Mouse (Mus musculus) embryonic stem cell, embryonic (primary cell): ENCODE measurements around the gene Chd6.

ENCODE experiments used
- CTCF ChIA-PET, 4 experiments: fragments of 300-600 bp in 2 of 4; fragments of 350-600 bp in 2 of 4; sonication (Branson Sonifier 250); formaldehyde crosslinking; loops; one replicate each; lab custom pipeline; 2022; ENCODE audit warnings: inconsistent platforms in 2 of 4; lab: Charles Lee
- POLR2A ChIA-PET, 4 experiments: fragments of 300-600 bp in 2 of 4; fragments of 350-600 bp in 2 of 4; sonication (Branson Sonifier 250); formaldehyde crosslinking; loops; one replicate each; lab custom pipeline; 2022; ENCODE audit warnings: antibody characterized with exemption in 4 of 4, inconsistent platforms in 1 of 4; lab: Charles Lee

Chd6 gene

GRCm38 (mm10) chr2:160918930-160919215 is 190.0 kb downstream of the Chd6 start:
- CTCF ChIA-PET, result interaction anchor here in 1 of 4 experiments (0.5 kb wide), 1 partner anchor 249 kb away, joined by 3 read pairs; no protein-coding TSS in a partner anchor

DNA sequence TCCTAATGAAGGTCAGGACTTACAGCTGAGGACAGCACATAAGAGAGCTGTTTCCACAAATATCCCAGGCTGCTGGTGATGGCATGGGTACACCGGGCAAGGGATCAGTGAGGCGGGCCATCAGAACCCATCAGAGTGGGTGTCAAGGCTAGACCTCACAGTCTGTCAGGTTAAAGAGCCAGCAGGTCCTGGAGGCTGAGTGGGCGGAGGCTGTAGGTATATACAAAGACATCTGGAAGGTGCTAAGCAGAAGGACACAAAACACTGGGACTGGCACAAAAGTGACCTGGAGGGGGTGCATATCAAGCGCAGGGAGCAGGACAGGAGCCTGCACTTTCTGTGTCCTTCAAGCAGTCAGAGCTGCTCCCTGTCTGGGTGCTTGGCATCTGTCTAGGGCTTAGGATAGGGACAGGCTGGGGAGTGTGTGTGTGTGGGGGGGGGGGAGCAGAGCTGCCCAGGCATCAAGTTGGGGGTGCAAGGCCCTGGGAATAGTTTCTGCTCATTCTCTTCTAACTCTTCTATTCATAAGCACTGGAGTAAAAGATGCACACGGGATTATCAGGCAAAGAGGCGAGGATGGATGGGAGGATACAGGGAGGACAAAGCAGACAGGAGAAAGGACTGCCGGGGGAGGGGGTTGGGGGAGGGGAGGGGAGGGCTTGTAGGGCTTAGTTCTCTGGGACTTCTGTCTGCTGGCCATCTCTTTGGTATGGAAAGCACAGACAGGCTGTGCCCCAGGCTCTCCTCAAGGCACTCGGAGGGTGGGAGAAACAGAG is 190.5 kb downstream of the Chd6 start:
- CTCF ChIA-PET, result interaction anchor here in 1 of 4 experiments (0.5 kb wide), 1 partner anchor 250 kb away, joined by 3 read pairs; no protein-coding TSS in a partner anchor
- POLR2A ChIA-PET, result interaction anchor here in 1 of 4 experiments (0.5 to 0.6 kb wide), 3 partner anchors 23 to 309 kb away, joined by 3 to 9 read pairs (median 5); no protein-coding TSS in a partner anchor

More at GRCm38 (mm10) chr2:160918930-160919215, 190.0 kb downstream of the Chd6 start:
- POLR2A ChIA-PET, result interaction anchor here in 1 of 4 experiments (0.5 to 0.6 kb wide), 2 partner anchors 32 to 310 kb away, joined by 5 to 9 read pairs; no protein-coding TSS in a partner anchor

GRCm38 (mm10) chr2:160917313-160917712 is 191.6 kb downstream of the Chd6 start:
- ChIA-PET POLR2A (interaction anchor here in 2 of 4 experiments (1.2 to 1.6 kb wide), 2 partner anchors 11 to 13 kb away, joined by 3 read pairs; no protein-coding TSS in a partner anchor), CTCF (interaction anchor here in 1 of 4 experiments (0.5 kb wide), 1 partner anchor 17 kb away, joined by 4 read pairs; no protein-coding TSS in a partner anchor)

DNA sequence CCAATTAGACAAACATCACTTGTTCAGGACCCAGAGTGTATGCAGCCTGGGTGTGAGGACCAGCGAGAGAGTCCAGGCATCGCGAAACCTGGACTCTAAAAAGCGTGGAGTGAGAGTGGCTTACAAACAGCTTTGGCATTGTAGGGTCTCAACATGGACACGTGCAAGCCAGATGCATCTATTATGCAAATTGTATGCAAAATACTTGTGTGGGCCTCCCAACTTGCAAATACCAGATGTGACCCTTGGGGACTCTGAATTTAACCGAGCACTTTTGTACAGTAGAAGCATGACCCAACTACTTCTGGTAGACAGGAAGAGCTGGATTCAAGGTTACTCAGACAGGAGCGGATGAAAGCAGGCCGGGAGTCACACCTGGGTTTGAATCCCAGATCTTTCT is 192.2 kb downstream of the Chd6 start:
- ChIA-PET POLR2A (interaction anchor here in 2 of 4 experiments (1.2 to 1.6 kb wide), 2 partner anchors 10 to 12 kb away, joined by 3 read pairs; no protein-coding TSS in a partner anchor), CTCF (interaction anchor here in 2 of 4 experiments (0.5 to 0.6 kb wide), 2 partner anchors 18 to 259 kb away, joined by 4 read pairs; no protein-coding TSS in a partner anchor)

- ChIA-PET POLR2A (interaction anchor here in 2 of 4 experiments (1.2 to 1.6 kb wide), 2 partner anchors 10 to 11 kb away, joined by 3 read pairs; no protein-coding TSS in a partner anchor), CTCF (interaction anchor here in 2 of 4 experiments (0.6 kb wide), 2 partner anchors 18 to 258 kb away, joined by 3 to 4 read pairs; no protein-coding TSS in a partner anchor)
These were observed 192.9 kb downstream of the Chd6 start for GRCm38 (mm10) chr2:160915821-160916610.

- CTCF ChIA-PET, result no interaction called here
These were observed 194.2 kb downstream of the Chd6 start for GRCm38 (mm10) chr2:160914656-160915055.

GRCm38 (mm10) chr2:160912231-160912671 is 196.6 kb downstream of the Chd6 start, which contains the start of gene Emilin3:
Gene Emilin3 (minus strand): TSS chr2:160912328.
- POLR2A ChIA-PET, result interaction anchor here in 2 of 4 experiments (1.0 to 1.4 kb wide), 4 partner anchors 9 to 24 kb away, joined by 3 to 4 read pairs (median 3); no protein-coding TSS in a partner anchor

More at GRCm38 (mm10) chr2:160914656-160915055, 194.2 kb downstream of the Chd6 start:
- POLR2A ChIA-PET, result no interaction called here

DNA sequence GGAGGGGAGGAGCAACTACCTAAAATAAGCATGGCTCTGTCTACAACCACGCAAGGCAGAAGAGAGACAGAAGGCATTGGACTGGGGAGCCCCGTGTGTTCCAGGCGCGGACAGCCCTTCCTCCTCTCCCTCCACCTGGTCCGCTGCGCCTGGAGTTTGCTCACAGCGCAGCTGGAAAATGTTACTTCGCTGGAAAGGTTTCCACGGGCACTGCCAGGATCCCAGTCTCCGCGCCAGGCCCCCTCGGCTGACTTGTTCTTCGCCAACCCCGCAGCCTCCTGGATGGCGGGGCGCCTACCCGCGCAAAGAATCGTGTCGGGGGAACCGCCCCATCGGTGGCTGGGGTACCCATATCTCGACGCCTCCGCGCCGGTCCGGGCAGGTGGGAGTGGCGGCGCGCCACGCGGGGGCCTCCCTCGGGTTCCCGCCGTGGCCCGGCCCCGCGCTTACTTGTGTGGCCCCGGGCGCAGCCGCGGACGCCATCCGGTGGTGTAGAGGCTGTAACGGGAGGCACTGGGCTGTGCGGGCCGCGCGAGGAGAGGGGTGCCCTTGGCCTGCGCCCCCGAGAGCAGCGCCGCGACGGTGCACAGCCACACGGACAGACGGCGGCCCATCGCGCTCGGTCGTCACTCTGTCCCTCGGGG is 197.2 kb downstream of the Chd6 start:
- POLR2A ChIA-PET, result interaction anchor here in 2 of 4 experiments (0.6 to 1.4 kb wide), 5 partner anchors 9 to 328 kb away, joined by 3 to 4 read pairs (median 3); no protein-coding TSS in a partner anchor
- CTCF ChIA-PET, result interaction anchor here in 1 of 4 experiments (0.6 to 1.5 kb wide), 2 partner anchors 319 to 519 kb away, joined by 3 read pairs; no protein-coding TSS in a partner anchor

More at GRCm38 (mm10) chr2:160912231-160912671, 196.6 kb downstream of the Chd6 start, which contains the start of gene Emilin3:
- CTCF ChIA-PET, result interaction anchor here in 1 of 4 experiments (0.9 to 1.5 kb wide), 2 partner anchors 22 to 319 kb away, joined by 3 read pairs; no protein-coding TSS in a partner anchor

- POLR2A ChIA-PET, result interaction anchor here in 1 of 4 experiments (0.6 to 1.0 kb wide), 3 partner anchors 14 to 1163 kb away, joined by 3 to 4 read pairs (median 3); no protein-coding TSS in a partner anchor
- CTCF ChIA-PET, result interaction anchor here in 2 of 4 experiments (0.6 to 1.4 kb wide), 3 partner anchors 23 to 321 kb away, joined by 3 to 6 read pairs (median 3); no protein-coding TSS in a partner anchor
These were observed 198.2 kb downstream of the Chd6 start for GRCm38 (mm10) chr2:160910633-160911032.

DNA sequence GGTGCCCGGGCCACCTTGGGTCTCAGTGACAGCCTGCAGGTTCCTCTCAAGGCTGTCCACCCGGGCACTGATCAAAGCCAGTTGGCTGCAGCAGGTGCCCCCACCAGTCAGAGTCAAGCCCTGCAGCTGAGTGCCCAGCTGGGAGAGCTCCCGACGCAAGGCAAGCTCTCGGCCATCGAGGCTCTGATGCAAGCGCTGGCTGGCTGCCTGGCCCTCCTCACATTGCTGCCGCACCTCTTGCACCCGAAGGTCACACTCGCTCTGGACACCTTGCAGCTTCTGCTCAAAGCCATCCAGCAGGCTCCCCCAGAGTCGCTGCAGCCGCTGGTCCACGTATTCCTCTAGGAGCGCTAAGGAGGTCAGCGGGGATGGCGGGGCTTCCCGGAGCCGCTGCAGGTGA is 200.3 kb downstream of the Chd6 start:
- ChIA-PET POLR2A (interaction anchor here in 2 of 4 experiments (0.8 to 2.1 kb wide), 8 partner anchors 10 to 541 kb away, joined by 3 to 6 read pairs (median 3); partner anchors contain the start of gene Top1 (in 1 of the 2)), CTCF (interaction anchor here in 3 of 4 experiments (0.7 to 1.9 kb wide), 4 partner anchors 9 to 455 kb away, joined by 3 to 6 read pairs (median 4); no protein-coding TSS in a partner anchor)

GRCm38 (mm10) chr2:160906101-160906500 is 202.8 kb downstream of the Chd6 start:
- CTCF ChIA-PET, result interaction anchor here in 3 of 4 experiments (0.6 to 1.8 kb wide), 4 partner anchors 20 to 304 kb away, joined by 3 to 10 read pairs (median 4); no protein-coding TSS in a partner anchor
- POLR2A ChIA-PET, result interaction anchor here in 3 of 4 experiments (1.0 to 1.8 kb wide), 4 partner anchors 11 to 31 kb away, joined by 3 to 6 read pairs (median 4); no protein-coding TSS in a partner anchor

DNA sequence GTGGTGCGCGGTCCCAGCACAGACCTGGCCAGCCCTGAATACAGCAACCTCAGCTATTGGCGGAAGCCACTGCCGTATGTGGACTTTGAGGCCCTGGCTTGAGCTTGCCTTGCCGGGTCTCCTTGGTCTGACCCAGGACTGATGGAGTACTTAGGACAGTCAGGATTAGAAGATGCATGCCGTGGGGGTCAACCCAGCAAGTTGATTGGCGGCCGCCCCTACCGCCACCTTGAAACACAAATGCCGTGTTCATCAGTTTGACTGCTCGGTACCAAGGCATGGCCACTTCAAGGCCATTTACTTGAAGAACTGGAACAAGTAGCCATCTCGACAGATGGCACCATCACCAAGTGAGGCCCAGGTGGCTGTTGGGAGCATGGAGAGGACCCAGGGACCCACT is 203.6 kb downstream of the Chd6 start:
- ChIA-PET POLR2A (interaction anchor here in 1 of 4 experiments (1.0 kb wide), 1 partner anchor 32 kb away, joined by 3 read pairs; no protein-coding TSS in a partner anchor), CTCF (interaction anchor here in 2 of 4 experiments (0.5 to 1.5 kb wide), 2 partner anchors 19 to 20 kb away, joined by 4 to 6 read pairs; no protein-coding TSS in a partner anchor)

DNA sequence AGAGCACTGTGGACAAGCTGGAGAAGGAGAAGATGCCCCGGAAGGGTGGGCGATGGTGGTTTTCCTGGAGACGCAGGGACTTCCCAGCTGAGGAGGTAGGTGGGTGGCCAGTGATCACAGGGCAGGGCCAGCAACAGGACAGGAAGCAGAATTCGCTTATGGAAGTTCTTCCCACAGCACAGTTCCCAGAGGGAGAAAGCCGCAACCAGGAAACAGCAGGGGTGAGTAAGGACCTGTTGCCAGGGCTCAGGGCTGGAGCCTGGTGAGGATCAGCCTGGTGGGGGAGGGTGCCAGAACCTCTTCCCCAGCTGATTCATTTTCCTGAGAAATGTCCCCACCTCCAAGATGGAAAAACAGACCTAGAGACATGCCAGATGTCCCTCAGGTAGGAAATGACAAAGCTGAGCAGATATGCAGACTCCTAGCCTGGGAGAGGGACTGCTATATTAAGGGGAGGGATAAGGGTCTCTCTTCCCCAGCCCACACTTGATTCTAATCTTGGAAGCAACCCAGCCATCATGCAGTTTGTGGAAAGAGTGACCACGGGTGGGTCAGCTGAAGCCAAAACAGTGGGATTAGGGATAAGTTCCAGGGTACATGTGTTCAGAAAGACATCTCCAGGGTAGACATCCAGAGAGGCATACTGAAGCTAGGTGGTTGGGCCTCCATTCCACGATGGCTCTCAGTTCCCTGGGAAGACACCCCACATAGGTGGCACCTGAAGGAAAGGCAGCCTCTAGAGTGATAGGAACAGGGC is 207.0 kb downstream of the Chd6 start:
- ChIA-PET POLR2A (no interaction called here), CTCF (interaction anchor here in 1 of 4 experiments (1.3 kb wide), 1 partner anchor 14 kb away, joined by 3 read pairs; no protein-coding TSS in a partner anchor)
